Mouse (Mus musculus): Measurements from ENCODE around the gene Tmem102. TPM values are rescaled to one million over a fixed set of nuclear protein-coding genes. Genes with fewer than 3 reads are reported as not detected.

The Tmem102 gene
- polyA plus RNA-seq, 1 experiment from 2014 or later: 10.0 TPM

GRCm38 (mm10) chr11:69787306-69787705 is 18.1 kb downstream of the Tmem102 start:
- Histone ChIP-seq H3K4me3 (replicated peaks) (no peak overlapping the region), H3K27me3 (no peaks in the 10 kb centered on the region), H3K4me1 (0 out of 2 replicates have a peak, but pooled peaks cover 5% of the 10 kb centered on the region), H3K4me2 (replicated peaks) (no peak overlapping the region), H3K9me3 (replicated peaks) (no peaks in the 10 kb centered on the region), H3K9ac (no peak overlapping the region), H3K36me3 (no peaks in the 10 kb centered on the region), H3K27ac (replicated peaks) (no peak overlapping the region)
- no peak for ATAC-seq (ENCODE audit: insufficient number of reproducible peaks, low FRiP score, low TSS enrichment, low read depth)
- 87% methylated on average over 5 of the region's 5 CpGs for WGBS

DNA sequence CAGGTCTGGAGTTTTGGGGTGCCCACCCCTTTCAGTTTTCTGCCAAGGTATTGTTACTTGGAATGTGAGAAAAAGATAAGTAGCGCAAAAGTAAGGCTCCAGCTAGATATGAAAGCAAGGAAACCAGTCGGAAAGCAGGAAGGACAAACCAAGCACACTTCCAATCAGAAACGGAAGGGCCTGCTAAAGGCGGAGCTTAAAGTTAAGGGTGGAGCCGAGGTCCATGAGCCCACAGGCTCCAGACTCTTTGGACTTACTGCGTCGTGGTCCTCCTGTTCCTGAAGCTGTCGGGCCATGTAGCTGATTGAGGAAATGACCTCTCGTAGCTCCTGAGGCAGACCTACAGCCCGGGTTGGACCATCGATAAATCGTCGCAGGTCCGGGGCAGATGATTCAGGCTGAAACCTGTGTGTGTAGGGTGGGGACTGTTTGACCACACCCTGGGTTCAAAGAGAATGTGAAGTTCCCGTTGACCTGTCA is 20.6 kb downstream of the Tmem102 start:
- Histone ChIP-seq H3K36me3 (no peaks in the 10 kb centered on the region), H3K27ac (replicated peaks) (no peak overlapping the region), H3K27me3 (no peaks in the 10 kb centered on the region), H3K9me3 (replicated peaks) (no peaks in the 10 kb centered on the region), H3K9ac (no peak overlapping the region), H3K4me1 (0 out of 2 replicates have a peak, but pooled peaks cover 5% of the 10 kb centered on the region), H3K4me3 (replicated peaks) (peak overlapping the region; percentile 6; the same call in 1 of the 2 replicates), H3K4me2 (replicated peaks) (peak overlapping the region; percentile 17; the same call in 1 of the 2 replicates)
- no peak for ATAC-seq (ENCODE audit: insufficient number of reproducible peaks, low FRiP score, low TSS enrichment, low read depth)
- WGBS: 43% methylated on average over 15 of the region's 15 CpGs

DNA sequence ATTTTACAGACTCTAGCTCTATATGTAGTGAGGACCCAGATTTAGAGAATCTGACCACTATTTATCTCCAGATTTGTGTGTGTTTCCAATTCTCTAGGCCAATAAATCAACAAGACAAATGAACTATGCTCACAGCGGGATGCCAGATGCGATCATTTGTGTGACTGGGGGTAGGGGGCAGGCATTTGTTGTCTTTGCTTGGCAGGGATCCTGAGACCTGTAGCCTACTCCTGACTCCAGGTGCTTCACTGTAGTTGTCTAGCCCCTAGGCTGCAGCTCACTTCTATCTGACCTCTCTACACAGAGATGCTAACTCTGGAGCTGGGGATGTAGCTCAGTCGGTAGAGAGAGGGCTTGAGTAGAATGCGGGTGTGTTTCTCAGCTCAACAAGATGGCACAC is 23.6 kb downstream of the Tmem102 start:
- Histone ChIP-seq H3K9ac (no peak overlapping the region), H3K4me3 (replicated peaks) (no peak overlapping the region), H3K36me3 (peaks cover 12% of the 10 kb centered on the region; the same call in 1 of the 2 replicates), H3K27ac (replicated peaks) (no peak overlapping the region), H3K4me2 (replicated peaks) (no peak overlapping the region), H3K27me3 (no peaks in the 10 kb centered on the region), H3K9me3 (replicated peaks) (no peaks in the 10 kb centered on the region), H3K4me1 (peaks cover 25% of the 10 kb centered on the region)
- ATAC-seq (ENCODE audit: insufficient number of reproducible peaks, low FRiP score, low TSS enrichment, low read depth): no peak
- WGBS: 40% methylated on average over 4 of the region's 4 CpGs

DNA sequence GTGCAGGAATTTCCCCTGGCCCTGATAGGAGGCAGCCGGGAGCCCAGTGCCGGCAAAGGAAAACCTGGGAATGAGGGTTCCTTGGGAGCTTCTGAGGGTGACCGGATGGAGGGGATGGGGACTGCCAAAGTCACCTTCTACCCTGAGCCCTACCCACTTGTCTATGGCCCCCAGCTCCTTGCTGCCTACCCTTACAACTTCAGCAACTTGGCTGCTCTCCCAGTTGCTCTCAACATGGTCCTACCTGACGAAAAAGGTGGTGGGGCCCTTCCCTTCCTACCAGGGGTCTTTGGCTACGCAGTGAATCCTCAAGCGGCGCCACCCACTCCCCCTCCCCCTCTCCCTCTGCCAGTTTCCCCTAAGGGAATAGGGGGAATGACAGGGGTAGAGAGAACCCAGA is 26.4 kb downstream of the Tmem102 start:
- peaks cover 25% of the 10 kb centered on the region for H3K36me3 ChIP-seq
- H3K4me3 ChIP-seq (replicated peaks): no peak overlapping the region
- 36% methylated on average over 7 of the region's 7 CpGs for WGBS
- no peak overlapping the region for H3K27ac ChIP-seq (replicated peaks)
- no peaks in the 10 kb centered on the region for H3K9me3 ChIP-seq (replicated peaks)
- no peak overlapping the region for H3K9ac ChIP-seq
- no peak for ATAC-seq (ENCODE audit: insufficient number of reproducible peaks, low FRiP score, low TSS enrichment, low read depth)
- peaks cover 31% of the 10 kb centered on the region for H3K4me1 ChIP-seq
- 0 out of 2 replicates have a peak overlapping the region, but pooled peaks have one; percentile 2 for H3K4me2 ChIP-seq (replicated peaks)
- no peaks in the 10 kb centered on the region for H3K27me3 ChIP-seq

- 59% methylated on average over 23 of the region's 23 CpGs for WGBS
- no peak; the same call in 1 of the 2 replicates for ATAC-seq (ENCODE audit: insufficient number of reproducible peaks, low FRiP score, low TSS enrichment, low read depth)
- H3K27me3 ChIP-seq: no peaks in the 10 kb centered on the region
- H3K4me3 ChIP-seq (replicated peaks): no peak overlapping the region
- H3K4me2 ChIP-seq (replicated peaks): 0 out of 2 replicates have a peak overlapping the region, but pooled peaks have one; percentile 2
- no peaks in the 10 kb centered on the region for H3K9me3 ChIP-seq (replicated peaks)
- no peak overlapping the region for H3K9ac ChIP-seq
- H3K4me1 ChIP-seq: peaks cover 31% of the 10 kb centered on the region
- peaks cover 25% of the 10 kb centered on the region for H3K36me3 ChIP-seq
- H3K27ac ChIP-seq (replicated peaks): no peak overlapping the region
Observed at GRCm38 (mm10) chr11:69778258-69778982, 27.0 kb downstream of the Tmem102 start.

- 60% methylated on average over 26 of the region's 26 CpGs for WGBS
- no peak for ATAC-seq (ENCODE audit: insufficient number of reproducible peaks, low FRiP score, low TSS enrichment, low read depth)
Observed at GRCm38 (mm10) chr11:69777504-69778257, 27.7 kb downstream of the Tmem102 start.

DNA sequence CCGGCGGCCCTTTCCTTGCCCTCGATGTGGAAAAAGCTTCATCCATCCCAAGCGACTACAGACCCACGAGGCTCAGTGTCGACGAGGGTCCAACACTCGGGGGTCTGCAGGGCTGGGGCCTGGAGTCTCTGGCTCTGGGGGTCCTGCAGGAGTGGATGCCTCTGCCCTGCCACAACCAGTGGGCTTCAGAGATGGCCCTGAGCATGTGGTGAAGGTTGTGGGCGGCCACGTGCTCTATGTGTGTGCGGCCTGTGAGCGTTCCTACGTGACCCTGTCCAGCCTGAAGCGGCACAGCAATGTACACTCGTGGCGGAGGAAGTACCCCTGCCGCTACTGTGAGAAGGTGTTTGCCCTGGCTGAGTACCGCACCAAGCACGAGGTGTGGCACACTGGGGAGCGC is 28.9 kb downstream of the Tmem102 start:
- ATAC-seq (ENCODE audit: insufficient number of reproducible peaks, low FRiP score, low TSS enrichment, low read depth): no peak
- Histone ChIP-seq H3K9ac (no peak overlapping the region), H3K4me2 (replicated peaks) (no peak overlapping the region), H3K9me3 (replicated peaks) (no peaks in the 10 kb centered on the region), H3K27me3 (no peaks in the 10 kb centered on the region), H3K36me3 (peaks cover 25% of the 10 kb centered on the region), H3K4me3 (replicated peaks) (no peak overlapping the region), H3K4me1 (peaks cover 31% of the 10 kb centered on the region), H3K27ac (replicated peaks) (no peak overlapping the region)
- 87% methylated on average over 20 of the region's 20 CpGs for WGBS

More at GRCm38 (mm10) chr11:69777504-69778257, 27.7 kb downstream of the Tmem102 start:
- Histone ChIP-seq H3K4me3 (replicated peaks) (no peak overlapping the region), H3K9me3 (replicated peaks) (no peaks in the 10 kb centered on the region), H3K4me1 (peaks cover 31% of the 10 kb centered on the region), H3K36me3 (peaks cover 25% of the 10 kb centered on the region), H3K4me2 (replicated peaks) (no peak overlapping the region), H3K9ac (no peak overlapping the region), H3K27me3 (no peaks in the 10 kb centered on the region), H3K27ac (replicated peaks) (no peak overlapping the region)

GRCm38 (mm10) chr11:69775716-69776115 is 29.7 kb downstream of the Tmem102 start:
- H3K4me2 ChIP-seq (replicated peaks): no peak overlapping the region
- H3K9ac ChIP-seq: no peak overlapping the region
- ATAC-seq (ENCODE audit: insufficient number of reproducible peaks, low FRiP score, low TSS enrichment, low read depth): no peak
- H3K27ac ChIP-seq (replicated peaks): no peak overlapping the region
- 80% methylated on average over 10 of the region's 10 CpGs for WGBS
- H3K36me3 ChIP-seq: peaks cover 25% of the 10 kb centered on the region
- no peaks in the 10 kb centered on the region for H3K9me3 ChIP-seq (replicated peaks)
- H3K4me3 ChIP-seq (replicated peaks): no peak overlapping the region
- no peaks in the 10 kb centered on the region for H3K27me3 ChIP-seq
- peaks cover 31% of the 10 kb centered on the region for H3K4me1 ChIP-seq

- no peaks in the 10 kb centered on the region for H3K9me3 ChIP-seq (replicated peaks)
- 62% methylated on average over 5 of the region's 5 CpGs for WGBS
- no peak for ATAC-seq (ENCODE audit: insufficient number of reproducible peaks, low FRiP score, low TSS enrichment, low read depth)
- no peaks in the 10 kb centered on the region for H3K27me3 ChIP-seq
- H3K36me3 ChIP-seq: peaks cover 25% of the 10 kb centered on the region
- no peak overlapping the region for H3K4me3 ChIP-seq (replicated peaks)
- H3K9ac ChIP-seq: no peak overlapping the region
- peaks cover 31% of the 10 kb centered on the region for H3K4me1 ChIP-seq
- no peak overlapping the region for H3K4me2 ChIP-seq (replicated peaks)
- H3K27ac ChIP-seq (replicated peaks): no peak overlapping the region
Observed at GRCm38 (mm10) chr11:69774961-69775360, 30.5 kb downstream of the Tmem102 start.

GRCm38 (mm10) chr11:69767625-69767909 is 37.9 kb downstream of the Tmem102 start:
- ATAC-seq (ENCODE audit: insufficient number of reproducible peaks, low FRiP score, low TSS enrichment, low read depth): no peak
- Histone ChIP-seq H3K27me3 (no peaks in the 10 kb centered on the region), H3K36me3 (0 out of 2 replicates have a peak, but pooled peaks cover 6% of the 10 kb centered on the region), H3K4me3 (replicated peaks) (peak overlapping the region; percentile 93), H3K9ac (no peak overlapping the region), H3K4me1 (peaks cover 30% of the 10 kb centered on the region), H3K9me3 (replicated peaks) (no peaks in the 10 kb centered on the region), H3K27ac (replicated peaks) (peak overlapping the region; percentile 96), H3K4me2 (replicated peaks) (peak overlapping the region; percentile 72)
- 48% methylated on average over 4 of the region's 4 CpGs for WGBS

DNA sequence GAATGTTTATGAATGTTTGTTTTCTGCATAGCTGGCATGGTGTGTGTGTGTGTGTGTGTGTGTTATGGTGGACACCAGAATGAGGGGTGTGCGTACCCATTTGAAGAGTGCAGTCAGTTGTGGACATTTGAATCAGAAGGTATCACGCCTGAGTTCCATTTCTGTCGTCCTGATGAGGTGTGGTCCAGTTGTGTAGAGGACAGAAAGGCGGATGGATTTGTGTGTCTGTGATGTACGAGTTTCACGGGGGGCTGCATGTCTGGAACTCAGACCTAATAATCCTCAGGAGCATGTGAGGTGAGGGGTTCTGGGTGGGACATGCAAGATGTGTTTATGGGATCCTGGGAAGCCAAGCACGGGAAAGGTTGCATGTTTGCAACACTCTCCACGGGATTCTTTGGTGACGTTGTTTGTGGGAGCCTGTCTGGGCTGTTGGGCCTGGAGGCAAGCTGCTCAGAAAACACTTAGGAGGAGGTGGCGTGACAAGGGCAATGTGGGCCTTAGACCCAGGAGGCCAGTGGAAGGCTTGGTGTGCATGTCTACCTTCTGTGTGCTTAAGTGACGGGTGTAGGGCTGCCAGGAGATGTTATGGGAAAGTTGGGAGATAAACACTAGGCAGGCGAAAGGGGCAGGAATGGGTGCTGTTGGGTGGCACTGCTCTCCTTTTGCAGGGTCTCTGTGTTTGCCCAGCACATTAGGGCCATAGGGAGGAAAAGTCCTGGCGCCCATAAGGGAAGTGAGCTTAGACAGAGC is 38.4 kb downstream of the Tmem102 start:
- H3K36me3 ChIP-seq: 0 out of 2 replicates have a peak, but pooled peaks cover 6% of the 10 kb centered on the region
- no peaks in the 10 kb centered on the region for H3K9me3 ChIP-seq (replicated peaks)
- peak overlapping the region; percentile 96 for H3K27ac ChIP-seq (replicated peaks)
- H3K4me2 ChIP-seq (replicated peaks): peak overlapping the region; percentile 72
- H3K4me3 ChIP-seq (replicated peaks): peak overlapping the region; percentile 93
- 47% methylated on average over 13 of the region's 13 CpGs for WGBS
- peaks cover 30% of the 10 kb centered on the region for H3K4me1 ChIP-seq
- ATAC-seq (ENCODE audit: insufficient number of reproducible peaks, low FRiP score, low TSS enrichment, low read depth): no peak
- H3K9ac ChIP-seq: peak overlapping the region; percentile 90; the same call in 1 of the 2 replicates
- H3K27me3 ChIP-seq: no peaks in the 10 kb centered on the region

Data from embryonic facial prominence, embryonic 15.5 days (tissue).